Mouse (Mus musculus) hindbrain, postnatal 0 days (tissue): Measurements from ENCODE around the gene Ccdc38. TPM values are rescaled to one million over a fixed set of nuclear protein-coding genes. Genes with fewer than 3 reads are reported as not detected.
"Not testable (repeated sequence)": the region's sequence is repeated elsewhere in the genome, so short reads cannot be mapped to it uniquely, and the experiment has no call there.

ENCODE experiments used
- ATAC-seq: fragments of 200-750 bp; cut with Nextera tagmentation; 2 replicates; pipeline ENCODE4 v1.8.0; 2017; ENCODE audit warnings: mild to moderate bottlenecking, moderate TSS enrichment, moderate library complexity
- DNase-seq: peaks from one replicate; pipeline ENCODE4 v3.0.0-alpha.2; 2015; ENCODE audit warnings: low spot score
- H3K27ac ChIP-seq: fragments of 300-500 bp; sonication (generic); 2 replicates; pipeline ENCODE4 v1.5.1; 2014; ENCODE audit warnings: mild to moderate bottlenecking
- H3K27me3 ChIP-seq: fragments of 300-500 bp; sonication (generic); 2 replicates; pipeline ENCODE4 v1.6.1; 2014; ENCODE audit warnings: low read length, mixed read lengths; ENCODE audit not compliant: insufficient read depth
- H3K36me3 ChIP-seq: fragments of 300-500 bp; sonication (generic); 2 replicates; pipeline ENCODE4 v1.6.1; 2014; ENCODE audit warnings: low read length, mixed read lengths; ENCODE audit not compliant: insufficient read depth
- H3K4me1 ChIP-seq: fragments of 300-500 bp; sonication (generic); 2 replicates; pipeline ENCODE4 v1.6.1; 2014; ENCODE audit warnings: antibody characterized with exemption, low read length, mixed read lengths; ENCODE audit not compliant: insufficient read depth
- H3K4me2 ChIP-seq: fragments of 300-500 bp; sonication (generic); 2 replicates; pipeline ENCODE4 v1.6.1; 2014; ENCODE audit warnings: low read depth, mild to moderate bottlenecking, low read length, moderate library complexity, mixed read lengths
- H3K4me3 ChIP-seq: fragments of 300-500 bp; sonication (generic); 2 replicates; pipeline ENCODE4 v1.5.1; 2014; ENCODE audit warnings: low read length
- H3K9ac ChIP-seq: fragments of 300-500 bp; sonication (generic); replicated peaks from 2 replicates; pipeline ENCODE4 v1.6.1; 2014; ENCODE audit warnings: mild to moderate bottlenecking, low read length, moderate library complexity, mixed read lengths
- H3K9me3 ChIP-seq: fragments of 300-500 bp; sonication (generic); 2 replicates; pipeline ENCODE4 v1.6.1; 2016; ENCODE audit warnings: low read length, mixed read lengths
- CTCF ChIP-seq: IDR thresholded peaks from 2 replicates; pipeline ENCODE4 v1.5.1; 2016; ENCODE audit warnings: antibody characterized with exemption, control low read depth, low read depth
- WGBS: fragments of 180-500 bp; shearing (Covaris S2); extraction: QIAGEN DNeasy Blood & Tissue Kit; methylation state at CpG from one replicate; pipeline ENCODE4 v1.1.7; 2014; 5-methylcytosine and 5-hydroxymethylcytosine counted together
- polyA plus RNA-seq: library from polyadenylated mRNA; unstranded; fragments of >200 nt; fragmentation: Nextera tagmentation; extraction: Ambion mirVana; gene quantifications from 2 replicates; pipeline ENCODE4 v1.2.1, GENCODE M21; 2015
- total RNA-seq: library from RNA; depleted of rRNA; stranded (reverse); fragments of >200 nt; gene quantifications from 2 replicates; pipeline ENCODE4 v1.2.3, GENCODE M21; 2014

The Ccdc38 gene
- total and polyA plus RNA-seq, 2 experiments from 2014 or later, result 0.41 TPM; not detected in 1

DNA sequence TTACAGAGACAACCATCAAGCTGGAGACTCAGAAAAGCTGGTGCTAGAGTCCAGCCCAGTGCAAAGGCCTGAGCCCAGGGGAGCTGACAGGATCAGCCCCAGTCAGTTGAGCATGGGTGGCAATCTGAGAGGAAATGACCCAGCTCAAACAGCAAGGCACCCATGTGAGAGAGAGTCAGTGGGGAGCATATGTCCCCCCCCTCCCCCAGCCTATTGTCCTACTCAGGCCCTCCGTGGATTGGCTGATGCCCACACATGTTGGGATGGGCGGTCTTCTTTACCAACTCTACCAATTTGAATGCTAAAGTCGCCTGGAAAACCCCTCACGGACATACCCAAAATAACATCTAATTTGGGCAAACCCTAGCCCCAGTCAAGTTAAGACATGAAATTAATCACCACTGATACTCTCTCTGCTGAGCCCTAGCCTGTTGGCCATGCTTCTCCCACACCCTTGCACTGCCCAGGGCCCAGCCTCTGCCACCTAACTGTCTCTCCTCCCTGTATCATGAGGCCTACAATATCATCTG lies 7.4 kb downstream of the Ccdc38 start:
- no peak overlapping the region for H3K27ac ChIP-seq
- no peak overlapping the region for H3K4me3 ChIP-seq
- H3K27me3 ChIP-seq, result no peaks in the 10 kb centered on the region
- H3K9me3 ChIP-seq, result no peaks in the 10 kb centered on the region
- no peaks in the 10 kb centered on the region for H3K4me1 ChIP-seq
- H3K36me3 ChIP-seq, result no peaks in the 10 kb centered on the region
- DNase-seq (no peak), ATAC-seq (no peak)
- WGBS, result 87% methylated on average over 4 of the region's 4 CpGs
- no peak overlapping the region for H3K9ac ChIP-seq
- no peak overlapping the region for H3K4me2 ChIP-seq
- TF ChIP-seq CTCF, result no peak

- Histone ChIP-seq H3K9me3 (no peaks in the 10 kb centered on the region), H3K4me1 (no peaks in the 10 kb centered on the region), H3K4me2 (no peak overlapping the region), H3K27ac (no peak overlapping the region), H3K27me3 (no peaks in the 10 kb centered on the region), H3K36me3 (no peaks in the 10 kb centered on the region), H3K9ac (no peak overlapping the region), H3K4me3 (no peak overlapping the region)
- ATAC-seq, result peak; percentile 84
- peak; percentile 94 for TF ChIP-seq CTCF
- DNase-seq, result peak; percentile 86
- 12% methylated on average over 7 of the region's 7 CpGs for WGBS
Observed at GRCm38 (mm10) chr10:93548991-93549390, 8.6 kb downstream of the Ccdc38 start.

DNA sequence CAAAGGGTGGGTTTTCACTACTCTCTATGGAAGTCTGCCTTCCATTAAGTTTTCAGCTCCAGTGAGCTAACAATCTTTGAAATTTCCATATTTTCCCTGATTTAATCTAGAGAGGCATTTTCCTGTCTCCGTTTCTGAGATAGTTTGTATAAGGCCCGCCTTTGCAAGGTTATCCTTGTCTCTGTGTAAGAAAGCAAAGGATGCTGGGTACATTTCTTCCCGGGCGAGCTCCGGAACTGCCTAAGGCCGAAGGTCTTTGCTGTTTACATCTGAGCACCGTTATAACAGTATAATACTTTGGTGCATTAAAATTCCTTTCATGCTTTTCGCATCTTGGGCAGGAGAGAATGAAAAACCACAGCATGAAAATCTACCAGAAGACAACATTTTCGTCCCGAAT lies 9.4 kb downstream of the Ccdc38 start:
- Histone ChIP-seq H3K9ac (no peak overlapping the region), H3K4me1 (no peaks in the 10 kb centered on the region), H3K9me3 (no peaks in the 10 kb centered on the region), H3K4me2 (no peak overlapping the region), H3K27ac (no peak overlapping the region), H3K4me3 (no peak overlapping the region), H3K36me3 (no peaks in the 10 kb centered on the region), H3K27me3 (no peaks in the 10 kb centered on the region)
- WGBS, result 86% methylated on average over 10 of the region's 10 CpGs
- DNase-seq (no peak), ATAC-seq (no peak)
- no peak for TF ChIP-seq CTCF

DNA sequence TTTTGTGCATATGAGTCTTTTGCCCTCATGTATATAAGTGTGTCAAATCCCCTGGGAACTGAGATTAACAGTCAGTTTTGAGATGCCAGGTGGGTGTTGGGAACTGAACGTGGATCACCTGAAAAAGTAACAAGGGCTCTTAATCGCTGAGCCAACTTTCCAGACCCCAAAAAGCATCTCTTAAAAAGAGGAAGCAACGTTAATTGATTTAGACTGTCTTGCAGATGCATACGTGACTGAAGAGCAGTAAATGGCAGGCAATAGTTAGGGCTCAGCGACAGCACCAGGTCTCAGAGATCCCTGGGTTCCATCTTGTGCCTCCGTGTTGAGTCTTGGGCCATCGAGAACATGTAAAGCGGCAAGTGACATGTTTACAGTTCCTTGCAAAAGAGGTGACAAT lies 12.2 kb downstream of the Ccdc38 start:
- Histone ChIP-seq H3K27ac (no peak overlapping the region), H3K36me3 (no peaks in the 10 kb centered on the region), H3K9me3 (no peaks in the 10 kb centered on the region), H3K4me2 (no peak overlapping the region), H3K4me3 (no peak overlapping the region), H3K27me3 (no peaks in the 10 kb centered on the region), H3K9ac (no peak overlapping the region), H3K4me1 (no peaks in the 10 kb centered on the region)
- no peak for DNase-seq
- ATAC-seq, result no peak
- WGBS, result 88% methylated on average over 8 of the region's 8 CpGs
- TF ChIP-seq CTCF, result no peak

GRCm38 (mm10) chr10:93557971-93558370 lies 17.5 kb downstream of the Ccdc38 start:
- not testable (repeated sequence) for H3K36me3 ChIP-seq, H3K9me3 ChIP-seq, H3K4me3 ChIP-seq, H3K27ac ChIP-seq, H3K4me2 ChIP-seq, H3K27me3 ChIP-seq, ATAC-seq, H3K9ac ChIP-seq, DNase-seq, H3K4me1 ChIP-seq
- 78% methylated on average over 2 of the region's 2 CpGs for WGBS

DNA sequence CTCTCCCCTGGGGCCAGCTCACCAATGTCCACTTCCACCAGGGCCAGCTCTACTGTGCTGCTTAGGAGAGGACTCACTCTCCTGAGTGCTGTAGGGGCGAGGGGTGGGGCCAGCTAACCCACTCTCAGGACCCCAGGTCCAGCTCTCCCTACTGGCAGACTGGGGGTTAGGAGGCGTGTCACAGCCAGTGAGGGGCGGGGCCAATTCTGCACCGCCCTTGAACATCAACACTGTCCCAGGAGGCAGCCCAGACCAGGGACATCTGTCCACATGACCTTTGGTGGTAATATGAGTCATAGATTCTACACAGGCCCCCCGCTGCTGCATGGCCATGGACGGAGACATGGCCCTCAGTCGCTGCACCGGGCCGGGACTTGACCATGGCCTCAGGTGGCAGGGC lies 19.4 kb downstream of the Ccdc38 start:
- no peak for ATAC-seq
- Histone ChIP-seq H3K4me2 (no peak overlapping the region), H3K4me1 (no peaks in the 10 kb centered on the region), H3K27ac (no peak overlapping the region), H3K9ac (no peak overlapping the region), H3K27me3 (no peaks in the 10 kb centered on the region), H3K9me3 (no peaks in the 10 kb centered on the region), H3K36me3 (no peaks in the 10 kb centered on the region), H3K4me3 (no peak overlapping the region)
- no peak for TF ChIP-seq CTCF
- DNase-seq, result no peak
- WGBS, result 65% methylated on average over 9 of the region's 9 CpGs

DNA sequence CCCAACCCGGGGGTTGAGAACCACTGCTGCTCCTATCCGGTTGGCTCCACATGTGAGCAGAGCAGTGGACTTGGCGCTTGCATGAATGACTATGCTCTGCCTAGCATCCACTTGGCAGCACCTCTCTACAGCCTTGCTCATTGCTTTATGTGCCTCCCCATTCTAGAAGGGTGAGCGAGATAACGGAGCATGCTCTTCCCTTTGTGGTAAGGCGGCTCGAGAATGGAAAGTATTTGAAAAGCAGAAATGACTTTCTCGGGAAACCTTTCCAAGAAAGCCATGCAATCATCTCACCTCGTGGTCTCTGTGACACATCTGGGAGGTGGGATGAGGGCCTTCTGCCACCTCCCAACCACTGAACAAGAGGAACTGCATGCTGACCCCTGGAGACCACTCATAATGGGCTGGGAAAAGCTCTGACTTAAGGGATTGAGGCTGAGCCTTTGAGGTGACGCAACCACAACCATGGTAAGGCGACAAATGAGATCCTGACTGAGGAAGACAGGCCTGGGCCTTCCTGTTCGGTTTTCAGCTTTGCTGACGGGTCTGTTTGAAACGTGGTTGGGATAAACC lies 24.2 kb downstream of the Ccdc38 start:
- Histone ChIP-seq H3K9ac (no peak overlapping the region), H3K9me3 (no peaks in the 10 kb centered on the region), H3K4me3 (no peak overlapping the region), H3K4me2 (no peak overlapping the region), H3K4me1 (no peaks in the 10 kb centered on the region), H3K27me3 (no peaks in the 10 kb centered on the region), H3K27ac (no peak overlapping the region), H3K36me3 (no peaks in the 10 kb centered on the region)
- no peak for TF ChIP-seq CTCF
- 89% methylated on average over 14 of the region's 14 CpGs for WGBS
- DNase-seq, result no peak
- no peak for ATAC-seq
